13 mouse cellular contexts compared by ENCODE assay signal in genomic region chr7:118990282-118990681, GRCm38 (mm10). TPM values are rescaled to one million over a fixed set of nuclear protein-coding genes. Genes with fewer than 3 reads are reported as not detected.
DNase-seq lines count a peak whose midpoint lies in the region; ATAC-seq lines count a peak whose summit lies in the region.
"Had no signal": no experiment of that assay in that cellular context is flagged by ENCODE, and none has a peak within 500 bp of the region (broad histone marks: within the 10 kb centered on the region; RNA-seq: fewer than 3 reads in every experiment).

No protein-coding gene starts in this region.

- H3K9me3 ChIP-seq in hindbrain, embryonic 10.5 days = no peaks in the 10 kb centered on the region
- no peaks in the 10 kb centered on the region for H3K9me3 ChIP-seq in hindbrain, embryonic 14.5 days (ENCODE audit: control insufficient read depth, low read length)
- H3K9me3 ChIP-seq in heart, embryonic 11.5 days (replicated peaks; ENCODE audit: control insufficient read depth, low read length) = no peaks in the 10 kb centered on the region
- H3K9me3 ChIP-seq: heart, embryonic 13.5 days; intestine, embryonic 15.5 days; midbrain, embryonic 15.5 days had no signal

- no peak for ATAC-seq in hindbrain, embryonic 14.5 days (ENCODE audit: low FRiP score)
- ATAC-seq in heart, embryonic 11.5 days (replicated peaks; ENCODE audit: insufficient number of reproducible peaks, low FRiP score, low TSS enrichment) = no peak
- ATAC-seq: midbrain, embryonic 15.5 days had no signal

- H3K27me3 ChIP-seq in hindbrain, embryonic 10.5 days (ENCODE audit: insufficient read depth, poor library complexity, severe bottlenecking) = peaks cover under 1% of the 10 kb centered on the region; the same call in 1 of the 2 replicates
- H3K27me3 ChIP-seq in hindbrain, embryonic 14.5 days (ENCODE audit: control insufficient read depth, insufficient read depth, low read length) = no peaks in the 10 kb centered on the region
- H3K27me3 ChIP-seq in heart, embryonic 11.5 days (ENCODE audit: control insufficient read depth, insufficient read depth, low read length) = 0 out of 2 replicates have a peak, but pooled peaks cover 10% of the 10 kb centered on the region
- H3K27me3 ChIP-seq: intestine, embryonic 15.5 days; midbrain, embryonic 15.5 days had no signal

- 81% methylated on average over 6 of the region's 6 CpGs for WGBS in hindbrain, embryonic 10.5 days
- WGBS in hindbrain, embryonic 14.5 days = 60% methylated on average over 6 of the region's 6 CpGs
- WGBS in heart, embryonic 11.5 days (ENCODE audit: insufficient replicate concordance) = 83% methylated on average over 6 of the region's 6 CpGs

- H3K36me3 ChIP-seq in hindbrain, embryonic 10.5 days = peaks cover 53% of the 10 kb centered on the region
- H3K36me3 ChIP-seq in hindbrain, embryonic 14.5 days (replicated peaks; ENCODE audit: control insufficient read depth, insufficient read depth) = no peaks in the 10 kb centered on the region
- H3K36me3 ChIP-seq in heart, embryonic 11.5 days (ENCODE audit: control insufficient read depth, insufficient read depth, low read length) = no peaks in the 10 kb centered on the region
- H3K36me3 ChIP-seq: heart, embryonic 13.5 days; intestine, embryonic 15.5 days; midbrain, embryonic 15.5 days had no signal

- no peak overlapping the region for H3K9ac ChIP-seq in hindbrain, embryonic 14.5 days
- H3K9ac ChIP-seq in heart, embryonic 11.5 days (ENCODE audit: low read depth, low read length) = no peak overlapping the region
- H3K9ac ChIP-seq: heart, embryonic 13.5 days; intestine, embryonic 15.5 days; midbrain, embryonic 15.5 days had no signal

- H3K4me3 ChIP-seq in hindbrain, embryonic 10.5 days = peak overlapping the region; percentile 16; the same call in 1 of the 2 replicates
- no peak overlapping the region for H3K4me3 ChIP-seq in hindbrain, embryonic 14.5 days (replicated peaks; ENCODE audit: low read length)
- no peak overlapping the region for H3K4me3 ChIP-seq in heart, embryonic 11.5 days (ENCODE audit: low read depth, low read length)
- H3K4me3 ChIP-seq: heart, embryonic 13.5 days; intestine, embryonic 15.5 days; midbrain, embryonic 15.5 days had no signal

- peaks cover 90% of the 10 kb centered on the region for H3K4me1 ChIP-seq in hindbrain, embryonic 10.5 days (replicated peaks)
- peaks cover 51% of the 10 kb centered on the region for H3K4me1 ChIP-seq in hindbrain, embryonic 14.5 days (replicated peaks; ENCODE audit: control insufficient read depth, insufficient read depth, low read length)
- H3K4me1 ChIP-seq in heart, embryonic 11.5 days (ENCODE audit: control insufficient read depth, insufficient read depth, low read length) = peaks cover 4% of the 10 kb centered on the region; the same call in 1 of the 2 replicates

- DNase-seq in hindbrain, embryonic 10.5 days (ENCODE audit: low spot score) = no peak
- DNase-seq in hindbrain, embryonic 14.5 days (ENCODE audit: low spot score) = no peak
- DNase-seq in NIH3T3 (ENCODE audit: low read depth) = peak; percentile 78
- DNase-seq in frontal cortex, adult 2 months (ENCODE audit: extremely low spot score in 1 of 2, low spot score in 1 of 2) = peak; percentile 86 to 88
- peak; percentile 89 for DNase-seq in right cerebral cortex, adult 18-20 months
- DNase-seq in urinary bladder, postnatal 36 days (ENCODE audit: low spot score in 2 of 2) = no peak
- no peak for DNase-seq in kidney, adult 9 months
- DNase-seq: lung, adult 2 months; thymus, postnatal 36 days had no signal

- peak overlapping the region; percentile 69 for H3K27ac ChIP-seq in hindbrain, embryonic 10.5 days
- H3K27ac ChIP-seq in hindbrain, embryonic 14.5 days = no peak overlapping the region
- no peak overlapping the region for H3K27ac ChIP-seq in heart, embryonic 11.5 days (ENCODE audit: low read depth, low read length)
- H3K27ac ChIP-seq: heart, embryonic 13.5 days; intestine, embryonic 15.5 days; midbrain, embryonic 15.5 days had no signal

- H3K4me2 ChIP-seq in hindbrain, embryonic 14.5 days (replicated peaks) = no peak overlapping the region
- H3K4me2 ChIP-seq in heart, embryonic 11.5 days = no peak overlapping the region
- H3K4me2 ChIP-seq: heart, embryonic 13.5 days; intestine, embryonic 15.5 days; midbrain, embryonic 15.5 days had no signal

RNA-seq across cellular contexts. Expression of gene Gprc5b, which starts 4.7 kb away (rescaled TPM):
- 17.5 and 25.4 TPM in 2 replicates for polyA plus RNA-seq in hindbrain, embryonic 10.5 days (2016; fragmentation: Nextera tagmentation; extraction: Ambion mirVana)
- 9.3 and 10.2 TPM in 2 replicates for polyA plus RNA-seq in hindbrain, embryonic 14.5 days (2014; fragmentation: Nextera tagmentation; extraction: Ambion mirVana)
- polyA plus RNA-seq in frontal cortex, adult 2 months (2012; rRNA removed) = 194 and 204 TPM in 2 replicates
- polyA plus RNA-seq in heart, embryonic 11.5 days (2014; fragmentation: Nextera tagmentation; extraction: Ambion mirVana) = 4.1 and 5.7 TPM in 2 replicates

Comparison
In these comparisons a context has a peak if more than half of its experiments do, and no peak if none do; other contexts are left out.
1. DNase-seq: peak in NIH3T3 (single experiment), frontal cortex, adult 2 months (2 of 2) and right cerebral cortex, adult 18-20 months (single experiment); none in hindbrain, embryonic 10.5 days (single experiment), hindbrain, embryonic 14.5 days (single experiment), urinary bladder, postnatal 36 days (0 of 2) and kidney, adult 9 months (single experiment).